Mouse (Mus musculus) CD8-positive naive resting alpha-beta T cell, adult 2 months (primary cell): ENCODE data around the gene Mup21.
"Not testable (repeated sequence)": the region's sequence is repeated elsewhere in the genome, so short reads cannot be mapped to it uniquely, and the experiment has no call there.

Experiments used
- DNase-seq, 2 experiments: peaks; one replicate each; pipeline ENCODE4 v3.0.0; 2022; ENCODE audit warnings: low read depth in 2 of 2, low spot score in 2 of 2

Gene Mup21

DNA sequence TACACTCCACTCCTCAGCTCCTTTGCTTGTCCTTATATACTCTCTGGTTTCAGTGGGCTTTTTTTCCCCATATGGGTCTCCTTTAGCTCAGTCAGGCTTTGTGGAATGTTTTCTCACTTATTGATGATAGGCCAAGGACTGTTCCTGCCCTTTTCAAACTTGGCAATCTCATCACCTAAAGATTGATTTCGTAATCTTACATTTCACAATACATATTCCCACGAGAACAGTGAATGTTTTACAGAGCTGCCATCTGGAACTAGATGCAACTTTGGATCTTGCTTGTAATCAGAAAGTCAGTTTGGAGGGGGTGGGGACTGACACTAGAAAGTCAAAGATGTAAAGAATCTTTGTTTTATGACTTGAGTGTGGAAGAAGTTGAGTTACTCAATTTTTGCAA, at the start of gene Mup21:
Mup21 (minus strand) TSS at position 53 of the 400 bp plus-strand sequence.
- DNase-seq, result no peak

DNA sequence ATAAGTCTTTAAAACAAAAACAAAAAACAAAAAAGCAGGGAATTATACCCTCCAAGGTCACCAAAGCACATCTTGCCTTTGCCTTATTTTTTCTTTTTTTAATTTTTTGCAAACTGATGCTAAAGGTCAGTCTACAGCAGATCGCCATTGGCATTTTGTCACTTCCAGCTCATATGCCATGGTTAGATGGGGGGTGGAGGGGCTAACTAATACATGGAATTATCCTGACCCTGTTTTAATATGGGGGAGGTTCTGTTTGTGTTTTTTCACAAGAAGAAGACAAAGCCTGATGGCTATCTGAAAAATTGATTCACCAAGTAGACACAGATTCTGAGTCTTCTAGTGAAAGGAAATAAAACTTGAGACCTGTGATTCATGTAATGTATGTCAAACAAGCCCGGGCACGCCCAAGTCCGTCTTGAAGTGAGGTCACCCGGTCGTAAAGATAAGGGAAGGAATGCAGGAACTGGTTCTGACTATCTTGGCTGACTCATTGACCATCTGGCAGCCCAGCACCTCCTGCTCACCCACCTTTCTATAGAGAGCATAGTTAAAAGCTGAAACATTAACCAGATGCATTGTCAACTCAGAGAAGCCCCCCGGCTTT, 49.4 kb upstream of the Mup21 start:
- DNase-seq, result no peak

DNA sequence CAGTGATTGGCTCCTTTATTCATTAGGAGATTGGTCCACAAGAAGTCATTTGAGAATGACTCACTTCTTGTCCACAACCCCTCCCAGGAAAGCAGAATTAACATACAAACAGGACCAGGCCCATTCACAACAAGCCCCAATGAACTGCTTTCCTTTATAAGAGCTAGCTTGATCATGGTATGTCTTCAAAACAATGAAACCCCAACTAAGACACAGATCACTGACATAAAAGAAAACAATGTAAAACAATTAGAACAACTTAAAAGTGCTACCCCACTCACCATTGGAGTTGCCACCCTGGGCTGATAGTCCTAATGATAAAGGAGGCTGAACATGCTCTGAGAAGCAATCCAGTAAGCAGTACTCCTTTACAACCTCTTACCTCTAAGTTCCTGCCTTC, 38.1 kb upstream of the Mup21 start:
- no peak for DNase-seq

DNA sequence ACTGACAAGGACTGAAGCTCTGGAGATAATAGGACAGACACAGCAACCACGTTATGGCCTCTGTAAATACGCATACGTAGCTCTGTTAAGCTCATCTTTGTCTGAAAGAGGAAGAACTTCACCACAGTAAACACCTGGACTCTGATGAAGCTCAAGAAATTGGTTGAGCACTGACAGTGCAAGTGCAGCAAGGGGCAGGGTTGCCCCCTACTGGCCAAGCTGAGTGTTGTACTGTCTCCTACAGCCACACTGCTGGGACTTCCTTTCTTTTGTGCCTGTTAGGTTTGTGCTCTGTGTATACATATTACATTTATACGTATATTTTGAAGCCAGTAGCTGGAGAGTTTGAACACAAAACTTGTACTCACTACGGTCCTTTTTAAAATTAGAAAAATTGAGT, 26.6 kb upstream of the Mup21 start:
- DNase-seq, result no peak

DNA sequence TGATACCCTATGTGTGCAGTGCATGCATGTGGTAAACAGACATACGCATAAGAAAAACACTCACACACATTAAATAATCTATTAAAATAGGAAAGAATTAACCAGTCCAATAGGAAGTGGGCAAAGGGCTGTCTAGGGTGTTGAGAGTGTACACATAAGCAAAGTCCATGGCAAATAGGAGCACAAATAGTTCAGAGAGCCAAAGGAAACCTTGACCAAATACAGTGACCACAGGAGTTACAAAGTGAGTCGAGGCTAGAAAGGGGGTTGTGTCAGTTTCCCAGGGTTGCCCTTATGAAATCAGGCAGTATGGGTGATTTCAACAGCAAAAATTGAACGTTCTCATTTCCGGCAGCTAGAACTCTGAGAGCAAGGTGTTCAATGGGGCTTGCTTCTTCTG, 23.8 kb upstream of the Mup21 start:
- no peak for DNase-seq

DNA sequence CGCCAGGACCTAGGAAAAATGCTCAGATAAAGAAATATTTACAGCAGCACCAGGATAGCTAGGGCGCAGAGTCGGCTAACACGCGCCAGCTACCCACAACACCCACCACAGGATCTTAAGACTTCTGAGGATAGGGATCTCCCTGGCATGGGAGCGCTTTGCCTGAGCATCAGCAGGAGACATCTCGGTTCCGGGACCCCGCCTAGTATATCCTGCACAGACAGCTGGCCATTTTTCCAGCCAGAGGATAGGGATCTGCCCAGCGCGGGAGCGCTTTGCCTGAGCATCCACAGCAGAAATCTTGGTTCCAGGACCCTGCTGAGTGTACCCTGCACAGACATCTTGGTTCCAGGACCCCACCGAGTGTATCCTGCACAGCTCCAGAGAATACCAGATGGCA, 17.0 kb upstream of the Mup21 start:
- not testable (repeated sequence) for DNase-seq

DNA sequence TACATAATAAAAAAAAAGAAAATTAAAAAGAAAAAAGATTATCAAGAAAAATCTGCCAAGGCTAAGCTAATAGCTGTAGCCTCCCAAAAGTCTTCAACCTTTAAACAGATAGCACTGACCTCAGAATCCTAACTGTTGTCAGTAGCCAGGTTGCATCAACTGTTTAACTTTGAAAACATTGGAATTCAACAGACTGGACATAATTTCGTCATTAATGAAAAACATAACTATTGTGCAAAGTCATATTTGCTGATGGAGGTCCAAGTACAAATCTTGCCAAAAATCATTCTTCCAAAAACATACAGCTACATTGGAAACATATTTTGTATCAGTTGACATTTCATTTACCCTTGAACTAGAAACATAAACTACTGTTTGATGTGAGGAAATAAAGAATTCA, 7.7 kb upstream of the Mup21 start:
- no peak for DNase-seq

DNA sequence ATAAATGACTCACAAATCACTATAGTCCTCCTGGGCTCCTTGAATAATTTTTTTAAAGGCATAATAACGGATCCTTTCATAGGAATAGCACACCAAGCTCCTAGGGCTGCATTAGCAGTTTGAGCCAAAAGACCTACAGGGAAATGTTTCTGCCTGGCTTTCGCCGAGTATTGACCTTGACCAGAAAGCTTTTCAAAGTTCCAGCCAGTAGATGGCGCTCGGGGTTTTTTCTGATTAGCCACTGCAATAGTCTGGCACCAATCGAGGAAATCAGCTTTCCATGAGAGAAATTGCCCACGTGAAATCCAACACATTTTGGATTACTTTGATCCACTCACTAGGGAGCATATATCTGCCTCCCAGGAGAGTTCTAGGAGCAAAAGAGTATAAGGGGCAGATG, 17.0 kb downstream of the Mup21 start:
- no peak for DNase-seq

DNA sequence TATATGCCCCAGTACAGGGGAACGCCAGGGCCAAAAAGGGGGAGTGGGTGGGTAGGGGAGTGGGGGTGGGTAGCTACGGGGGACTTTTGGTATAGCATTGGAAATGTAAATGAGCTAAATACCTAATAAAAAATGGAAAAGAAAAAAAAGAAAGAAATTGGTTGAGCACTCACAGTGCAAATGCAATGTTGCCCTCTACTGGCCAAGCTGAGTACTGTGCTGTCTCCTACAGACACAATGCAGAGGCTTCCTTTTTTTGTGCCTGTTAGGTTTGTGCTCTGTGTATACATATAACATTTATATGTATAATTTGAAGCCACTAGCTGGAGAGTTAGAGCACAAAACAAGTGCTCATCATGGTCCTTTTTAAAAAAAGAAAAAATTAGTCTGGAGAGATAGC, 47.3 kb downstream of the Mup21 start:
- DNase-seq, result not testable (repeated sequence)
